ENCODE assay signal across 11 mouse cellular contexts in the genomic region with DNA sequence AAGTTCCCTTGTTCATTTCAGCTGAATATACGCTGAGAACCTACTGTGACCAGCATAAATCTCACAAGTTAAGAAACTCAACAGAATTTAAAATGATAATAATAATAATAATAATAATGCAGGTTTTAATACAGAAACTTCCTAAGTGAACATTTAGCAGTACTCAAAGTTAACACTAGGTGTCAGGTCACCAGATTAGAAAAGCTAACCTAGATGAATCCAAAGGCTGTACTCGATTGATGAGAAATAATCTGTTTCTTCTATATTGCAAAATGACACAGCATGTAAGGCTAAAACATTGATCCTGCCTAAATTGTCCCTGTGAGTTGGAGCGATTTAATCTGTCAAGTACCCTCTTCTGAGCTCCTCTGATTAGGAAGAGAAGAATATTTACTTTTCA. TPM values are rescaled to one million over a fixed set of nuclear protein-coding genes. Genes with fewer than 3 reads are reported as not detected.
A peak's percentile ranks its signal among the peaks of the same experiment; 100 is the strongest.
DNase-seq lines count a peak whose midpoint lies in the region; ATAC-seq lines count a peak whose summit lies in the region.
"Had no signal": no experiment of that assay in that cellular context is flagged by ENCODE, and none has a peak within 500 bp of the region (broad histone marks: within the 10 kb centered on the region; RNA-seq: fewer than 3 reads in every experiment).

No protein-coding gene starts in this region.

- no peak overlapping the region for H3K9ac ChIP-seq in neural tube, embryonic 11.5 days (ENCODE audit: low read length)
- H3K9ac ChIP-seq: liver, embryonic 13.5 days had no signal

- H3K4me3 ChIP-seq in neural tube, embryonic 11.5 days (ENCODE audit: low read depth, low read length) = no peak overlapping the region
- H3K4me3 ChIP-seq: erythroblast, embryonic 14.5 days; heart, embryonic 10.5 days; liver, embryonic 13.5 days had no signal

- no peaks in the 10 kb centered on the region for H3K27me3 ChIP-seq in neural tube, embryonic 11.5 days (ENCODE audit: control insufficient read depth, insufficient read depth, low read length)
- H3K27me3 ChIP-seq in splenic B cell, adult 2 months (ENCODE audit: control insufficient read depth, insufficient read depth, low read length, poor library complexity, severe bottlenecking) = no peaks in the 10 kb centered on the region
- H3K27me3 ChIP-seq: liver, embryonic 13.5 days had no signal

- peak; percentile 49 for DNase-seq in kidney, adult 9 months
- no peak for DNase-seq in kidney, postnatal 14 days
- DNase-seq in neural tube, embryonic 11.5 days (ENCODE audit: low spot score) = no peak
- no peak for DNase-seq in neural tube, embryonic 10.5 days (ENCODE audit: extremely low spot score, low spot score)
- DNase-seq in splenic B cell, adult 2 months (ENCODE audit: low read depth, low spot score) = peak; percentile 5
- DNase-seq in kidney, postnatal 10 days = no peak
- no peak for DNase-seq in gastrocnemius, postnatal 10 days
- DNase-seq: liver, embryonic 13.5 days had no signal

- H3K27ac ChIP-seq in neural tube, embryonic 11.5 days (ENCODE audit: low read depth, low read length) = no peak overlapping the region
- H3K27ac ChIP-seq: heart, embryonic 10.5 days; liver, embryonic 13.5 days had no signal

- WGBS in neural tube, embryonic 11.5 days = 49% methylated on average over 3 of the region's 3 CpGs

- no peak overlapping the region for H3K4me2 ChIP-seq in neural tube, embryonic 11.5 days (ENCODE audit: low read depth)
- H3K4me2 ChIP-seq: liver, embryonic 13.5 days had no signal

- no peaks in the 10 kb centered on the region for H3K4me1 ChIP-seq in neural tube, embryonic 11.5 days (ENCODE audit: control insufficient read depth, insufficient read depth, low read length)
- H3K4me1 ChIP-seq: heart, embryonic 10.5 days had no signal

- H3K9me3 ChIP-seq in neural tube, embryonic 11.5 days (ENCODE audit: control insufficient read depth, low read length) = no peaks in the 10 kb centered on the region
- H3K9me3 ChIP-seq: heart, embryonic 10.5 days; liver, embryonic 13.5 days had no signal

- 0 out of 2 replicates have a peak, but pooled peaks have one; percentile 31 for ATAC-seq in neural tube, embryonic 11.5 days (ENCODE audit: insufficient read depth, low FRiP score, low TSS enrichment)
- peak; percentile 53 for ATAC-seq in common myeloid progenitor, adult 5-6 weeks (replicated peaks; ENCODE audit: low read depth, poor library complexity, severe bottlenecking)

- H3K36me3 ChIP-seq in neural tube, embryonic 11.5 days (ENCODE audit: control insufficient read depth, insufficient read depth, low read length) = no peaks in the 10 kb centered on the region
- no peaks in the 10 kb centered on the region for H3K36me3 ChIP-seq in splenic B cell, adult 2 months (ENCODE audit: control insufficient read depth, insufficient read depth, low read length, poor library complexity, severe bottlenecking)
- H3K36me3 ChIP-seq: heart, embryonic 10.5 days; liver, embryonic 13.5 days had no signal

RNA-seq across cellular contexts. Expression of a gene that starts 56.6 kb away (rescaled TPM):
- polyA plus RNA-seq in neural tube, embryonic 11.5 days (2014; fragmentation: Nextera tagmentation; extraction: Ambion mirVana) = 16.5 and 19.9 TPM in 2 replicates
- not detected in 2 replicates for total RNA-seq in common myeloid progenitor, adult 5-6 weeks (2017)
- total RNA-seq in gastrocnemius, postnatal 10 days (2021) = 100 to 1,000 TPM; 308 to 358 TPM
- polyA plus RNA-seq: erythroblast, embryonic 14.5 days had no signal

Comparison
In these comparisons a context has a peak if more than half of its experiments do, and no peak if none do; other contexts are left out.
1. DNase-seq: peak in kidney, adult 9 months (single experiment) and splenic B cell, adult 2 months (single experiment); none in kidney, postnatal 14 days (single experiment), neural tube, embryonic 11.5 days (single experiment), neural tube, embryonic 10.5 days (single experiment), kidney, postnatal 10 days (single experiment) and gastrocnemius, postnatal 10 days (single experiment).
2. RNA of a gene that starts 56.6 kb away (total RNA-seq): 308 to 358 TPM in gastrocnemius, postnatal 10 days; not detected in common myeloid progenitor, adult 5-6 weeks; every median in the first group is over 100 times any median in the second.